Comparison of ENCODE assay signal across 8 mouse cellular contexts in genomic region chr15:81810671-81811598, GRCm38 (mm10). TPM values are rescaled to one million over a fixed set of nuclear protein-coding genes. Genes with fewer than 3 reads are reported as not detected.
DNase-seq lines count a peak whose midpoint lies in the region; ATAC-seq and TF ChIP-seq lines count a peak whose summit lies in the region.

No protein-coding gene starts in this region.

- no peaks in the 10 kb centered on the region for H3K27me3 ChIP-seq in embryonic facial prominence, embryonic 13.5 days
- H3K27me3 ChIP-seq in kidney, adult 2 months (replicated peaks; ENCODE audit: control insufficient read depth, insufficient read depth, low read length), result no peaks in the 10 kb centered on the region
- no peaks in the 10 kb centered on the region for H3K27me3 ChIP-seq in limb, embryonic 12.5 days
- H3K27me3 ChIP-seq in midbrain, embryonic 15.5 days (replicated peaks), result no peaks in the 10 kb centered on the region
- no peaks in the 10 kb centered on the region for H3K27me3 ChIP-seq in spleen, adult 2 months (ENCODE audit: control insufficient read depth, insufficient read depth, low read length)

- peaks cover 11% of the 10 kb centered on the region for H3K36me3 ChIP-seq in embryonic facial prominence, embryonic 13.5 days
- peaks cover 4% of the 10 kb centered on the region; the same call in 1 of the 2 replicates for H3K36me3 ChIP-seq in kidney, adult 2 months (ENCODE audit: control insufficient read depth, insufficient read depth, low read length)
- H3K36me3 ChIP-seq in limb, embryonic 12.5 days, result peaks cover 12% of the 10 kb centered on the region
- peaks cover 10% of the 10 kb centered on the region; the same call in 1 of the 2 replicates for H3K36me3 ChIP-seq in midbrain, embryonic 15.5 days (replicated peaks)
- peaks cover 8% of the 10 kb centered on the region for H3K36me3 ChIP-seq in spleen, adult 2 months (ENCODE audit: control insufficient read depth, insufficient read depth, low read length)

- H3K9me3 ChIP-seq in embryonic facial prominence, embryonic 13.5 days, result no peaks in the 10 kb centered on the region
- no peaks in the 10 kb centered on the region for H3K9me3 ChIP-seq in limb, embryonic 12.5 days
- no peaks in the 10 kb centered on the region for H3K9me3 ChIP-seq in midbrain, embryonic 15.5 days

- ATAC-seq in embryonic facial prominence, embryonic 13.5 days (ENCODE audit: insufficient number of reproducible peaks, insufficient read depth, low FRiP score, low TSS enrichment, low read depth), result peak; percentile 98
- peak; percentile 99 for ATAC-seq in limb, embryonic 12.5 days (ENCODE audit: insufficient number of reproducible peaks, insufficient read depth, low FRiP score, low TSS enrichment, low read depth)
- ATAC-seq in midbrain, embryonic 15.5 days (replicated peaks), result peak; percentile 99

- TF ChIP-seq CTCF in kidney, adult 2 months (conservative IDR thresholded peaks at IDR 0.05; ENCODE audit: insufficient read depth, insufficient read length, low read depth, low read length), result no peak
- no peak for TF ChIP-seq CTCF in spleen, adult 2 months (IDR thresholded peaks at IDR 0.05; ENCODE audit: extremely low read depth, insufficient read depth, insufficient read length, insufficient replicate concordance)

- TF ChIP-seq POLR2A in kidney, adult 2 months (IDR thresholded peaks at IDR 0.05; ENCODE audit: low read depth, low read length), result peak; percentile 88
- peak; percentile 26; the same call in 1 of the 2 replicates for TF ChIP-seq POLR2A in spleen, adult 2 months (IDR thresholded peaks at IDR 0.05; ENCODE audit: low read depth, low read length)

- H3K4me1 ChIP-seq in embryonic facial prominence, embryonic 13.5 days, result peaks cover 51% of the 10 kb centered on the region
- H3K4me1 ChIP-seq in kidney, adult 2 months (ENCODE audit: control insufficient read depth, insufficient read depth, low read length), result peaks cover 39% of the 10 kb centered on the region
- H3K4me1 ChIP-seq in limb, embryonic 12.5 days (replicated peaks), result peaks cover 26% of the 10 kb centered on the region
- peaks cover 38% of the 10 kb centered on the region for H3K4me1 ChIP-seq in midbrain, embryonic 15.5 days
- H3K4me1 ChIP-seq in spleen, adult 2 months (ENCODE audit: control insufficient read depth, insufficient read depth, insufficient read length), result peaks cover 4% of the 10 kb centered on the region

- H3K9ac ChIP-seq in embryonic facial prominence, embryonic 13.5 days, result peak overlapping the region; percentile 84
- peak overlapping the region; percentile 82 for H3K9ac ChIP-seq in limb, embryonic 12.5 days (replicated peaks)
- H3K9ac ChIP-seq in midbrain, embryonic 15.5 days, result peak overlapping the region; percentile 85

- peak; percentile 98 for DNase-seq in 3134 (ENCODE audit: extremely low read depth, insufficient read length, low spot score)
- peak; percentile 98 to 99 for DNase-seq in adrenal gland, postnatal 36 days
- DNase-seq in heart, adult 18-20 months, result peak; percentile 97 to 99
- DNase-seq in kidney, adult 2 months, result peak; percentile 99
- DNase-seq in spleen, adult 2 months (ENCODE audit: low read depth in 1 of 2, low spot score in 2 of 2), result peak; percentile 96 to 97

- H3K27ac ChIP-seq in embryonic facial prominence, embryonic 13.5 days, result peak overlapping the region; percentile 95
- peak overlapping the region; percentile 99 for H3K27ac ChIP-seq in kidney, adult 2 months (ENCODE audit: insufficient read depth, low read depth, low read length)
- H3K27ac ChIP-seq in limb, embryonic 12.5 days, result peak overlapping the region; percentile 83
- peak overlapping the region; percentile 88 for H3K27ac ChIP-seq in midbrain, embryonic 15.5 days
- peak overlapping the region; percentile 93 for H3K27ac ChIP-seq in spleen, adult 2 months (ENCODE audit: insufficient read depth, low read length)

- peak overlapping the region; percentile 84 for H3K4me2 ChIP-seq in embryonic facial prominence, embryonic 13.5 days
- peak overlapping the region; percentile 79 for H3K4me2 ChIP-seq in limb, embryonic 12.5 days
- peak overlapping the region; percentile 89 for H3K4me2 ChIP-seq in midbrain, embryonic 15.5 days

- under 1% methylated on average over 79 of the region's 89 CpGs for WGBS in embryonic facial prominence, embryonic 13.5 days
- WGBS in kidney, adult 2 months, result under 1% methylated on average over 89 of the region's 89 CpGs
- WGBS in limb, embryonic 12.5 days, result under 1% methylated on average over 89 of the region's 89 CpGs
- under 1% methylated on average over 86 of the region's 89 CpGs for WGBS in midbrain, embryonic 15.5 days
- WGBS in spleen, adult 2 months, result under 1% methylated on average over 84 of the region's 89 CpGs

- peak overlapping the region; percentile 74 for H3K4me3 ChIP-seq in embryonic facial prominence, embryonic 13.5 days
- H3K4me3 ChIP-seq in kidney, adult 2 months (ENCODE audit: insufficient read depth, low read depth, low read length), result peak overlapping the region; percentile 76
- H3K4me3 ChIP-seq in limb, embryonic 12.5 days (replicated peaks), result peak overlapping the region; percentile 79
- peak overlapping the region; percentile 83 for H3K4me3 ChIP-seq in midbrain, embryonic 15.5 days
- H3K4me3 ChIP-seq in spleen, adult 2 months (ENCODE audit: extremely low read depth, insufficient read depth, insufficient read length), result peak overlapping the region; percentile 79

RNA-seq across cellular contexts. Expression of gene Tef, which starts 8.7 kb away (rescaled TPM):
- 100 to 1,000 TPM in 1 of 2 experiments, 10 to 100 TPM in 1; 61.4 to 101 TPM for total RNA-seq in adrenal gland, postnatal 36 days (2021)
- 29.4 and 30.3 TPM in 2 replicates for polyA plus RNA-seq in embryonic facial prominence, embryonic 13.5 days (2015; fragmentation: Nextera tagmentation; extraction: Ambion mirVana)
- total RNA-seq in heart, adult 18-20 months (2021), result 10 to 100 TPM; 67.5 to 73.0 TPM
- 121 and 131 TPM in 2 replicates for polyA plus RNA-seq in kidney, adult 2 months (2012; rRNA removed)
- 26.1 and 27.2 TPM in 2 replicates for polyA plus RNA-seq in limb, embryonic 12.5 days (2016; fragmentation: Nextera tagmentation; extraction: Ambion mirVana)
- polyA plus RNA-seq in midbrain, embryonic 15.5 days (2015; fragmentation: Nextera tagmentation; extraction: Ambion mirVana), result 24.0 and 25.2 TPM in 2 replicates
- polyA plus RNA-seq in spleen, adult 2 months (2012; rRNA removed), result 21.2 and 21.9 TPM in 2 replicates

RNA-seq across cellular contexts. Expression of gene Tob2, which starts 47.7 kb away (rescaled TPM):
- 100 to 1,000 TPM; 103 to 125 TPM for total RNA-seq in adrenal gland, postnatal 36 days (2021)
- 25.6 and 26.7 TPM in 2 replicates for polyA plus RNA-seq in embryonic facial prominence, embryonic 13.5 days (2015; fragmentation: Nextera tagmentation; extraction: Ambion mirVana)
- total RNA-seq in heart, adult 18-20 months (2021), result 100 to 1,000 TPM; 103 to 127 TPM
- polyA plus RNA-seq in kidney, adult 2 months (2012; rRNA removed), result 31.6 and 40.3 TPM in 2 replicates
- polyA plus RNA-seq in limb, embryonic 12.5 days (2016; fragmentation: Nextera tagmentation; extraction: Ambion mirVana), result 22.6 and 25.0 TPM in 2 replicates
- 16.5 and 18.5 TPM in 2 replicates for polyA plus RNA-seq in midbrain, embryonic 15.5 days (2015; fragmentation: Nextera tagmentation; extraction: Ambion mirVana)
- 24.8 and 36.6 TPM in 2 replicates for polyA plus RNA-seq in spleen, adult 2 months (2012; rRNA removed)

Comparison
In these comparisons a context has a peak if more than half of its experiments do, and no peak if none do; other contexts are left out.
1. Peak in every context shown above with its lines: DNase-seq, ATAC-seq, H3K4me3 ChIP-seq and H3K27ac ChIP-seq.